Mouse (Mus musculus): ENCODE data around the gene Gm20807.
"Not testable (repeated sequence)": the region's sequence is repeated elsewhere in the genome, so short reads cannot be mapped to it uniquely, and the experiment has no call there.

The Gm20807 gene

GRCm38 (mm10) chrY:13042591-13042990 is at the start of gene Gm20807:
Gene Gm20807 (plus strand): TSS chrY:13042891.
- DNase-seq (ENCODE audit: low read depth, low spot score), result not testable (repeated sequence)

Measured in skeletal muscle tissue, adult 2 months (tissue).